Mouse (Mus musculus) B cell, adult 62 days (primary cell): ENCODE results near the gene Sox4. TPM values are rescaled to one million over a fixed set of nuclear protein-coding genes. Genes with fewer than 3 reads are reported as not detected.

Experiments used
- total RNA-seq: library from RNA; stranded (reverse); gene quantifications from 4 replicates; pipeline ENCODE4 v1.2.4, GENCODE M21; 2023

Gene Sox4
- 8.6 to 13.9 TPM (median 9.7 TPM) in 4 replicates for total RNA-seq

GRCm38 (mm10) chr13:28953581-28953991 is at the start of gene Sox4:
Gene Sox4, minus strand, starts transcription at chr13:28953713.

